Mouse (Mus musculus) spleen, postnatal 14 days (tissue): ENCODE measurements around the gene Olfr171.
"Not testable (repeated sequence)": the region's sequence is repeated elsewhere in the genome, so short reads cannot be mapped to it uniquely, and the experiment has no call there.

Experiments
- DNase-seq, 2 experiments: peaks; one replicate each; pipeline ENCODE4 v3.0.0; 2021 to 2022; ENCODE audit warnings: low spot score in 2 of 2

Olfr171 gene

DNA sequence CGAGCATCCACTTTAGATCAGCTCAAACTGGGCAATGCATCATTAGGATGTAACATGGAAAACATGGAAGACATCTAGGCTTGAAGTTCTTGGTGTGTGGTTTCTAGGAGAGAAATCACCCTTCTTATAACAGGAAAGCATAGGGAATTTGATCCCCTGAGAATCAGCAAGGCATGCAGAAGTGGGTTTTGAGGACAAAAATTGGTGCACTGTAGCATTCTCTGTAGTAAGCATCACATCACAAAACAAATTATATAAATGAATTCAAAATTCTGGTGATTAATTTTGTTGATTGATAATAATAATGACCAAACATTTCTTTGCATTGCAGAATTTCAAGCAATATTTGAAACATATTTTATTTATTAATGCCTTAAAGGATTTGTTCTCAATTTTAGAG, at the start of gene Olfr171:
Gene Olfr171 (minus strand): TSS at position 101 of the 400 bp plus-strand sequence.
- no peak for DNase-seq

DNA sequence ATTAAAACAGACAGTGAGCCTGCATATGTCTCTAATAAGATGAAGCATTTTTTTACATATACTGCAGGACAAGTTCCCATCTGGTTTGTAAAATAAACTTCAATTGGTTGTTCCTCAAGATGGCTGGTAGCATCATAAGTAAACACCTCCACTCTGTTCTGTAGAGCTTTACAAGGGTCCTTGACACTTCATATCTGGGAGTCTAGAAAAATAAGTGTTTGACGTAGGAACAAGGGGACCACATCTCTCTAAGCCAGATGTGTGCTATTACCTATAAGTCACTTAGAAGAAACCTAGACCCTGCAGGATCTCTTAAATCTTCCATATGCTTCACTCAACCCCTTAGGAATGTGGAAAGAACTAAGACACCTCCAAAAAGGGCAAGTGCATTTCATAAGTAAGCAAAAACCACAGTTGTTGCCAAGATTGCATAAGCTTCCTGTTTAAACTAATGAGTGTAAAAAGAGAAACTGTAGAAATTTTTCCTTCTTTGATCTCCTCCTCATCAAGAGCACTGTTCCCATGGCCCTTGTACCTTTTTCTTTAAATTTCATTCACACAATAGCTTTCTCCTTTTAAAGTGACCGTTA, 41.1 kb upstream of the Olfr171 start:
- no peak for DNase-seq

DNA sequence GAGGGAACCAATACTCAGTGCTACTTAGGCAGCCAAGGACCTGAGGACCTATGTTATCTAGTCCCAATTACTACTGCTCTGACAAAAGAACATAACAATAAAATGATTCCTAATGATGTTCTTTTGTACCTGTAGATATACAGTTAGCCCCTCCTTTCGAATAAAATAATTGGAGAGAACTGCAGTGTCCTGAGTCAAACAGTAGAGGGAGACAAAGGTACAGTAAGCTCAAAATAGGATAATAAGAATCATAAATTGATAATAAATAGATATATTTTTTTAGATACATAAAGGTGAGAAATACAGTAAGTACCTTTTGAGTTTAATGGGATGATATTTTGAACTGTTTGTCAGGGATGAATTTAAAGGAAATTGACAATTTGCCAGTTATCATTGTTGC, 36.6 kb upstream of the Olfr171 start:
- no peak for DNase-seq

DNA sequence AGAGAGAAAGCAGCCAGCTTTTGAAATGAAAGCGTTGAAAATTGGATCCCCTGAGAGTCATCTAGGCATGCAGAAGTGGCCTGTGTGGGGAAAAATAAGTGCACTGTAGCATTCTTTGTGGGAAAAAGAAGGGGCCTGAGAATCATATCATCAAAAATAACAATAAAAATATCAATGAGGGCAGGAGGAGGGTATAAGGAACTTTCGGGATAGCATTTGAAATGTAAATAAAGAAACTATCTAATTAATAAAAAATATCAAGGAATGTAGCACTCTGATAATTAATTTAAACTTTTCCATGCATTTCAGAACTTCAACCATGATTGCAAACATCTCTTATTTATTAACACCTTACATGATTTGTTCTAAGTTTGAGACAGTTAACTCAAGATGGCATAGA, 17.9 kb downstream of the Olfr171 start, which contains the start of gene Olfr170:
Gene Olfr170 (minus strand): TSS at position 101 of the 400 bp plus-strand sequence.
- DNase-seq = not testable (repeated sequence)

DNA sequence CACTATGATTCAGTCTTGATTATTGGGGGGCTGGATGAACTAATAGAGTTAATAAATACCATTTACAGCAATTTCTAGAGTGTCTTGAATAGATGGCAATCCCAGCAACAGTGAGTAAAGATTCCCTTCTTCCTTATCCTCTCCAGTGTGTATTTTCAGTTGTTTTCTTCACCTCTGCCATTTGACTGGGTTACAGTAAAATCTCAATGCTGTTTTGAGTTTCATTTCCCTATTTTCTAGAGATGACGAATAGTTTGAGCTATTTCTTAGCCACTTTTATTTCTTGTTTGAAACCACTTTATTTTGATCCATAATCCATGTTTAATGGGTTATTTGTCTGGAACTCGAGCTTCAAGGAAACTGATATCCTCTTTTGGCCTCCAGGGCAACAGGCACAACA, 26.6 kb downstream of the Olfr171 start:
- no peak for DNase-seq
